Mouse (Mus musculus) thymus, postnatal 14 days (tissue): Measurements from ENCODE around the gene Ncaph.
"Not testable (repeated sequence)": the region's sequence is repeated elsewhere in the genome, so short reads cannot be mapped to it uniquely, and the experiment has no call there.

ENCODE experiments used
- DNase-seq: peaks from one replicate; pipeline ENCODE4 v3.0.0; 2021

Gene Ncaph

GRCm38 (mm10) chr2:127133621-127134461, at the start of gene Ncaph:
Ncaph (minus strand) TSS chr2:127133954.
- DNase-seq = peak; percentile 96

GRCm38 (mm10) chr2:127182598-127183381, 49.0 kb upstream of the Ncaph start:
- peak; percentile 81 for DNase-seq

- peak; percentile 37 for DNase-seq
Measured at GRCm38 (mm10) chr2:127166261-127166660, 32.5 kb upstream of the Ncaph start.

GRCm38 (mm10) chr2:127165675-127166074, 31.9 kb upstream of the Ncaph start:
- DNase-seq = no peak

- no peak for DNase-seq
Measured at GRCm38 (mm10) chr2:127145699-127146098, 11.9 kb upstream of the Ncaph start.

GRCm38 (mm10) chr2:127143158-127144063, 9.7 kb upstream of the Ncaph start, which contains the start of gene Itpripl1:
Itpripl1 (minus strand) TSS chr2:127143442.
- DNase-seq = peak; percentile 81

- DNase-seq = peak; percentile 23
Measured at GRCm38 (mm10) chr2:127142577-127143157, 8.9 kb upstream of the Ncaph start.

GRCm38 (mm10) chr2:127142031-127142430, 8.3 kb upstream of the Ncaph start:
- no peak for DNase-seq

- DNase-seq = no peak
Measured at GRCm38 (mm10) chr2:127140011-127140410, 6.3 kb upstream of the Ncaph start.

GRCm38 (mm10) chr2:127139605-127140004, 5.9 kb upstream of the Ncaph start:
- DNase-seq = no peak

- no peak for DNase-seq
Measured at GRCm38 (mm10) chr2:127139094-127139493, 5.3 kb upstream of the Ncaph start.

- DNase-seq = no peak
Measured at GRCm38 (mm10) chr2:127138449-127138848, 4.7 kb upstream of the Ncaph start.

GRCm38 (mm10) chr2:127137838-127138420, 4.2 kb upstream of the Ncaph start:
- DNase-seq = no peak

- DNase-seq = peak; percentile 15
Measured at GRCm38 (mm10) chr2:127136979-127137378, 3.2 kb upstream of the Ncaph start.

GRCm38 (mm10) chr2:127135255-127135654, 1.5 kb upstream of the Ncaph start:
- not testable (repeated sequence) for DNase-seq

GRCm38 (mm10) chr2:127131353-127131752, 2.4 kb downstream of the Ncaph start:
- peak; percentile 18 for DNase-seq

- no peak for DNase-seq
Measured at GRCm38 (mm10) chr2:127128926-127129325, 4.8 kb downstream of the Ncaph start.

GRCm38 (mm10) chr2:127121591-127122235, 12.0 kb downstream of the Ncaph start:
- DNase-seq = no peak

- DNase-seq = no peak
Measured at GRCm38 (mm10) chr2:127108986-127109385, 24.8 kb downstream of the Ncaph start.

GRCm38 (mm10) chr2:127092000-127092399, 41.8 kb downstream of the Ncaph start:
- no peak for DNase-seq

GRCm38 (mm10) chr2:127090151-127090550, 43.6 kb downstream of the Ncaph start:
- DNase-seq = not testable (repeated sequence)
